Mouse (Mus musculus) lung, adult 18-20 months (tissue): ENCODE measurements at regions not wholly inside any gene's neighbourhood (a gene's known extent, or its start where the extent isn't known, plus 50 kb on each side); places are given as distances from the start of the nearest gene placed in this dataset.

ENCODE experiments used
- DNase-seq, 2 experiments: peaks; one replicate each; pipeline ENCODE4 v3.0.0; 2022; ENCODE audit warnings: mixed read lengths in 2 of 2

DNA sequence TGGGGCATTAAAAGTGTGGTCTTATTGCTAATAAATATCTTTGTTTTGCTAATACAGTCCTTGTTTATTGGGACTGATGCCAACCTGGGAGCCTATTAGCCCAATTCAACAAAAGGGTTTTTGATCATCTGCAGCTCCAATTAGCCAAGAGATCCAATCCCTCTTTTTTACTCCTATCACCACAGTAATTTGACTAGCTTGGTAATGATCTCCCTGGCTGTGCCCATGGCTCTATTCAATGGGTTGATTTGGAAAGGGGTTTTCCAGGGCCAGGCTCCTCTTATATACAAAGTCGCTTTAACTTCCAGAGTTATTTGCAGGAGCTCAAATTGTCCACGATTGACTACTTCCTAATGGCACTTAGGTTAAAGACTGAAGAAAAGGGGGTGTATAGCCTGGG, 145.1 kb upstream of the Adra1b start:
- no peak for DNase-seq

DNA sequence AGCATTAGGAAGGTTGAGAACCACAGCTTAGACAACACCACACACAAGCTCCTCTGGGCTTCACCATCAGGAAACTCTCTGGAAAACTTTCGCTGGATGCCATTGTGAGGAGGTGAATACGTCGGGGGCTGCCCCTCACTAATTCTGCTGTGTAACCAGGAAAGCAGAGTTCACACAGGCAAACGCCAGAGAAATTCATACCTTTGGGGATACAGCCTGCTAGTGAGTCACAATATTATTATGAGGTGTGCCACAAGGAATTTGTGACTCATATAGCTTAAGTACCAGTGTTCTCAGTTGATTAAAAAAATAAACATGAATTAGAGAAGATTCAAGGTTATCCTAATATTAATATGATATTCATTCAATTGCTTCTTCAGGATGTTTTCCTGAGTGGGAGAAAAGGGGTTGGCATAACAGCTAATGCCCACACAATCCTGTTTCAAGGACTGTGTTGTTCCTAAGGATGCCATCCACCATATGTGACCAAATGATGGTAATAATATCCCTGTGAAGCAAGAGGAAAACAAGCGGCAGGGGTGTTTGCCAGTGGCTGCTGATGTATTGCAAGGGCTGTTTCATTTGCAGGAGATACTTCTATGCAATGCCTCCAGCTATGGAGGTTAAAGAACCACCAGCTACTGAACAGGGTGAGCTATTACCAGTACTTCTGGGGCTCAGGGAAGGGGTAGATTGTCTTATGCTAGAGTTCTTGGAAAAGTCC, 148.4 kb upstream of the Adra1b start:
- no peak for DNase-seq

DNA sequence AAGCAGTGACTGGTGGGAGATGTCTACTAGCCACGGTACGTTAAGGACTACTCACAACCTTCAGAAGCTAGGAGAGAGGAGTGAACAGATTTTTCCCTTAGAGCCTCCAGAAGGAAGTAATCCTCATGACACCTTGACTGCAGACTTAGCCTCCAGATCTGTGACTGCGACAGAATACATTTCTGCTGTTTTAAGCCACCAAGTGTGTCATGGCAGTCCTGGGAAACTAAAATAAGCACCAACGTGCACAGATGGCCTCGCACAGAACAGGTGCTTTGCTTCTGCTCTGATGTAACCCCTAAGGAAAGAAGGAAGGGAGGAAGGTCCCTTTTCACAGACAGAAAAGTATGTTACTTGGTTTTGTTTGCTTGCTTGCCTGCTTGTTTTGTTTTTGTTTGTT, 151.5 kb upstream of the Adra1b start:
- DNase-seq, result no peak

DNA sequence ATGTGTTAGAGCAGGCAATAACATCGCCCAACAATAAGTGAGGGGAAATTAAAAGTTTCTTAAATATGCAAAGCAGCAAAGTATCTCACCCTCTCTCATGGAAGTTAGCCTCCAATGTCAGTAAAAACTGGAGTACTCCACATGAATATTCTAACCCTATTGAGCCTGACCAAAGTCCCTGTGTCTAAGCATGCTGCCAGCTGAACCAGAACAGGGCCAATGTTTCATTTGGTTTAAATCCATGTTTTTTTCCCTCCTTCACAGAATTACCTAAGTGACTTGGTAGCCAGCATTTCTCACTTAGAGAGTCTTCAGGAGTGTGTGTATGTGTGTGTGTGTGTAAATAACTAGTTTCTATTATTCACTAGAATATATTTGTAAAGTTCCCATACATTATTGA, 161.4 kb upstream of the Adra1b start:
- DNase-seq, result no peak

DNA sequence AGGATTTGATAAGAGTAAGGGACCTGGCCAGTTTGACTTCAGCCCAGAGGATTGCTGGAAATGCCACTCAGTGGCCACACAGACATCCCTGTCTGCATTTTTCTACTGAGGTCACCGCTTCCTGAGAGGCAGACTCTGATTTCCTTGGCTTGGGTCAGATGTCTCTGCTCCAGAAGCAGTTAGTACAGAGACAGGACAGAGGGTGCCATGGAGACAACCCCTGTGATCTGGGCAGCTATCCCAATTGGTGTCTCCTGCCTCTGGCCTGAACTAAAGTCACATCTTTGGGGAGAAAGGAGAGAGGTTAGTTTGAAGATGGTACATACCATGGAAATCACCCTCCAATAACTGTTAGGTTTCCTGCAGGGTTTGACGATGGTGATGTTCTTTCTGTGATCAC, 165.2 kb upstream of the Adra1b start:
- DNase-seq, result no peak

DNA sequence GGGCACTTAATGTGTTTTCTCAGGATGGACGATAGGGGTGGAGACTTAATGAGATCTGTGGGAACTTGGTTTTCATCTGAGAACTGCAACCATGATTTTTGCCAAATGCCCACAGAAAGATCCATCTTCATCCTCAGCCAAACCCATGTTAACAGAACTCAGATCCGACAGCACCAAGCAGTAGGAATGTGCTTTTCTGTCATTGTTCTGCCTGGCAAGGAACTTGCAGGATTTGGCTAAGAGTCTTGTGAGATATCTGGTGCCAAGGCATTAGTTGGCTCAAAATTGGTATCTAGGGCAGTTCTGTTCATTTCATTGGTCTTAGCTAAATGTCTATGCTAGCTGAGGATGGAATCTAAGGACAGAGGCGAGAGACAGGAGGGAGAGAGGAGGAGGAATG, 182.7 kb upstream of the Adra1b start:
- no peak for DNase-seq

DNA sequence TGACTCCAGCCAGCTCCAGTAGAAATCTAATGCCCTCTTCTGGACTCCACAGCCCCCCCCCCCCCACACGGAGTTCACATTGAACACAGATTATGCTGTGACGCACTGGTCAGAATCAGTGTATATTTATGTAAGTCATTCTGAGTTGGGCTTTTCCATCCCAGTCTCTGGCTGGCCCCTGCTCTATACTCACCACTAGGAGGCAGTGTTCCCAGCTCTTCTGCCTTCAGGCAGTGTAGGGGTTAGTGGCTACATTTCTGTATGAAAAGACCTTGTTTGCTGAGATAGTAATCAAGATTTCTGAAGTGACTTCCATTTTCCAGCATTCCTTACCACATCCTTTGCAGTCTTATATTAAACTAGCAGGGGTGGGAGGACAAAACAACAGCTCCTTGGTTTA, 185.9 kb upstream of the Adra1b start:
- no peak for DNase-seq

DNA sequence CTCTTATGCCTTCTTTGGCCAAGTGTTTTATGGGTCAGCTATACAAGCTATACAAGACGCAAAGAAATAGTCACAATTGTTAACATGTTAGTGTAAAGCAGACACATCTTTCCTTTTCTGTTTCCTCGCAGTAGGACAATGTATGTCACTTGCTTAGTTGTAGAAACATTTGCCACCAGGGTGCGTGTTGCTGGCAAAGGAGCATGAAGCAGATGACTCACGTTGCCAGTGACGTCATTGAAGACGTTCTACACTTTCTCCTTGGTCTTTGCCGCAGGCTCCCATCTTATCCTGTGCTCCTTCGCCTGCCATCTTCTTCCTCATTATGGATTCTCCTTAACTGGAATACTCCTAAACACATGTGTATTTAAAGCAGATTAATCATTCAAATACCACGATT, 188.5 kb upstream of the Adra1b start:
- DNase-seq, result no peak

DNA sequence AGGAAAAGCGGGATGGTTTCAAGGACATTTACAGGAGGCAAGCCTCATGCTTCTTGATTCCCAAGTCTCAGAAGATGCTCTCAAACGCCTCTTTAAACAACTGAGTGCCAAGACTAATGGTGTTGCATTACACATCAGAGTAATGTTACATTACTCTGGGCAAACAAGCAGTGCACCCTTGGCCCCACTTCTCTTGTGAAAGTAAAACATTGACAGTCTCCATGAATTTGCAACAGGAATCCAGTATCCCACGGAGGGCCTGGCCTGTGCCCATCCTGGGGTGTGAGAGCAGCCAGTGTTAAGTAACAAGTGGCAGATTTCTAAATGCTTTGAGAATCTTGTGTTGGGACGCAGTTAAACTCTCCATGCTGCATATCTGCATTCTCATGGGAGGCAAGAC, 194.3 kb upstream of the Adra1b start:
- DNase-seq, result peak; percentile 10 to 17

DNA sequence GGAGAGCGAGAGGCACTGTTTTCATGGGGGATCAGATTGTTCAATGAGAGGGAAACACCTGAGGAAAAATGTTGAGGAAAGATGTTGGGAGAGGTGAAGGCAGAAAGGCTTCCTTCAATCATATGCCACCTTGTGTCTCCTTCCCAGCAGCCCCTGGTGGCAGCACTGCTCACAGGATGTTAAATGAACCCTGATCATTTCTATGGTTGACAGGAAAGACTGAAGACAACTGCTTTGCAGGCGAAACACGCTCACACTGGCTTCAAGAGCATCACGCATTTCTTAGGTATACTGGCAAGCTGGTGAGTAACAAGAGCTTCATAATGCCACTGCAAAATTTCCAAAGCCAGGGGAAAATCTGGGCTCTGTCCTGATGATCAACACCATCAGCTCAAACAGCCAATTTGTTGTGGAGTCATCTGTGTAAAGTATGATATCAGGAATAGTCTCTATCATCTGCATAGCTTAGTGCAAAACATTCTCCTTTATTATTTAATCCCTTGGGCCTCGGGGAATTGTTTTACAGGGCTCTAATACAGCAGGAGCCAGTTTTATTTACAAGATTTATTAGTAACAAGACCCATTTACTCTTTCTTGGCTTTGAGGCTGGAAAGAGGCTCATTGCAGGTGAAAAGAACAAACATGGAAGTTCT, 202.3 kb upstream of the Adra1b start:
- no peak for DNase-seq

DNA sequence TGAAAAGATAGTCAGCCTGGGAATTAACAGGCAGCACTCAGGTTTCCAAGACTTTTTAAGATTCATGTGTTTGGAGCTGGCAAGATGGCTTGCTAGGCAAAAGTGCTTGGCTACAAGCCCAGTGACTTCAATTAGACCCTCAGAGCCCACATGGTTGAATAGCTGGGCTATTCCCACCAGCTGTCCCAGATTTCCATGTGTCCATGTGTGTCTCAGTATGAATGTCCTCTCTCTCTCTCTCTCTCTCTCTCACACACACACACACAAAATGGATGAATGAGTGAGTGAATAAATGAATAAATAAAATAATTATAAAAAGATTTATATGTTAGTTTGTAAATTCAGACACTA, 202.8 kb upstream of the Adra1b start:
- DNase-seq, result no peak

DNA sequence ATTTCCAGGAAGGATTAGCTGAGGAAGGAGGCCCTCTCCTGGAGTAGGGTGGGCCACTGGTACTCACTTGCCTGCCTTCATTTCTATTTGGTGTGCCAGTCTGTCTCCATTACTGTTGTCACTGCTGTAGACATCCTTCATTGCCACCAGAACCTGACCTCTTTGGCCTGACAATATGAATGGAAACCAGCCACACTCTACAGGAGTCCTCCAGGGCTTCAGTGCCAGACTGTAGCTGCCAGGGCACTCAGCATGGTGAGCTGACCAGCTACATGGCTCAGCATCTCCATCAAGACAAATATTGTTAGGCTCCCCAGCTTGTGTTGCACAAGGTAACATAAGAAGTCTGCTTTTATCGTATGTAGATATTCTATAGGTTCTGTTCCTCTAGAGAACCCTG, 205.2 kb upstream of the Adra1b start:
- DNase-seq, result no peak

DNA sequence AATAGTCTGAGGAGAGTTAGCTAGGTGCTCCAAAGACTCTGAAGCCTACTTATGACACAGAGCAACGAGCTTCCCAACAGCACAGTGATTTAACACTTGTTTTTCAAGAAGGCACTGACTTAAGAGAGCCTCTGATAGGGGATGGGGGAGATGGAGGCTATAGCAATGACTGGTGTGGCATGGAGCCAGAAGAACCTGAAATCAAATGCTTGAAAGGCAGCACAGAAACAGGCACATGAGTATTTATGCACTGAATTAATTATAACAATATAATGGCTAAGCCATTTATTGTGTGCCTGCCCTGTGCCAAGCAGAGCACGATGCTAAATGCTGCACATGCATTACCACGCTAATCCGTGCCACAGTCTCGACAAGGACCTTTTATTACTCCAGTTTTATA, 210.5 kb upstream of the Adra1b start:
- DNase-seq, result no peak

DNA sequence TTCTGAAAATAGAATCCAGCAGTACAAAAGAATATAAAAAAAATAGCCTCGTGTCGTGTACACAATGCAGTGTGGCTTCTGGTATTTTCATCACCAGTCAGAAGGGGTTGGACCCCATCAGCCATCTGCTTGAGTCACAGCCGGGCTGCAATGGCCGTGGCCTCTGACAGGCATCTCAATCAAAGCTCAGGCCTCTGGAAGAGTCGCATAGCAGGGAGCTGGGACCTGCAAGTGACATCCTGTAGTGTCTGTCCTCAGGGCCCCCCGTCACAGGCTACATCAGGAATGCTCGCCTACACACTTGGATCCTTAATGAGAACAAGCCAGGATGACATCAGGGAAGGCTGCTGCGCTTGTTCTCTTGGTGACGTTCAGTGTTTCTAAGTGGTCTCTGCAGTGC, 226.1 kb upstream of the Adra1b start:
- no peak for DNase-seq

DNA sequence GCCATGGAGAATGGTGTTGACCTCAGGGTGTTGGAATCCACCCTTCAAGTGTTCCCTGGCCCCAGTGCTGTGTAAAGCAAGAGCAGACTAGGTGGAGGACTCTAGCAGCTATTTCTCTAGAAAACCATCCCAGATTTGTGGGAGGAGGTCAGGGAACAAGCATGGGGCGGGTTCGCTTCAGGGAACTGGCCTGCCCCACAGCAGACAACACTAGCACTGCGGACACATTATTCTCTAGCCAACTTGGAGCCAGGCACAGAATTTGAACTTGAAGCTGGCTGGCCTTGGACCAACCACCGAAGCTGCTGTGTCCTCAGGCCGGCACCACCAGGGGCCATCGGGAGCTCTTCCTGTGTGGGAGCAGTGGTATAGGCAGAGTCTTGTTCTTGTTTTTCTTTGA, 227.5 kb upstream of the Adra1b start:
- DNase-seq, result peak; percentile 6 to 19

DNA sequence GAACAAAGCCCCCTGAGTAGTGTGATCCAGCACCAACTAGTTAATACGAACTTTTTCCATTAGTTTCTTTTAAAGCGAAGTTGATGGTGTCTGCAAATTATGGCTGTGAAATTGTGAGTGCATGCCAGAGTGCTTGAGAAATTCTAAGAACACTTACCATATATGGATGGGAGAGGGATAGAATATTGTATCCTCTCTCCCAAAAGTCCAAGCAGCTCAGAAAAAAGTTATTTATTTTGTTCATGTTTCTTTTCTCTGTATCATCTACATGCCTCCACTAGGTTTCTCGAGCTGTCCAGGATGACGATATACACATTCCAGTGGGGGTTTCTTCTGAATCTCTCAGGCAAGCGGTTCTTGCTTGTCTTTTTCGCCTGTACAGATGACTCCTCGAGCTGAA, 232.2 kb upstream of the Adra1b start:
- no peak for DNase-seq

DNA sequence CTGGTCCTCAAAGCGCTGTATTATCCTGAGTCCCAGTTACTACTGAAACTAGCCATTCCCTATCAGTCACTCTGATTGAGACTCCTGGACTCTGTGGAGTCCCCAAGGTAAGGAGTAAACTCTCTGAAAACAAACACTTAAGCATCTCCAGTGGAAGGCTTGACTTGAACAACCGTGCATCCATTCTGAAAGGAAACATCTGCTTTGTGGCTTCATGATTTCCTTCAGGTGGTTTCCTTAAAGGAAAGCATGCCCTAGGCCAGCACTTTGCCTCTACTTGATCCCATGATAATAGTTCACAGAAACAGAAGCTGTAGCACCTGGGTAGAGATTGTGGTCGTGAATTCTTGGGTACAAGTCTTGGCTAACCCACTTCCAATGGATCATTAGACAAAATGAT, 235.0 kb upstream of the Adra1b start:
- DNase-seq, result no peak

DNA sequence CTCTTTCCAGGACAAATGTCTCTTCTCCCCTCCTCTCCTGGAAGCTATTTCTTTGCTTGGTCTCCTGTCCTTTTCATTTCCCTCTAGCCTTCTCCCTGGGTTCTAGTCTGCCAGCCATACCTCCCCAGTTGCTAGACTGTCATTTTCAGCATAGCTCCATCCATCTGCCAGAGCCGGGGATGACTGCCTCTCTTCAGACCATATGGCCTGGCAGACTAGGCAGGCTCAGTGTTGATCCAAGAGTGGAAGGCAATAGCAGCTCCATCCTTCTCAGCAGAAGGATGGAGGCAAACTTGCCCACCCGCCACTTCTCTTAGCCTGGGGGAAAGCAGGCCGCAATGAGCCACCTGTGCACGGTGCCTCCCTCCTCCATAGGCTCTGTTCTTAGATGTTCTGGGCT, 242.0 kb upstream of the Adra1b start:
- DNase-seq, result no peak

DNA sequence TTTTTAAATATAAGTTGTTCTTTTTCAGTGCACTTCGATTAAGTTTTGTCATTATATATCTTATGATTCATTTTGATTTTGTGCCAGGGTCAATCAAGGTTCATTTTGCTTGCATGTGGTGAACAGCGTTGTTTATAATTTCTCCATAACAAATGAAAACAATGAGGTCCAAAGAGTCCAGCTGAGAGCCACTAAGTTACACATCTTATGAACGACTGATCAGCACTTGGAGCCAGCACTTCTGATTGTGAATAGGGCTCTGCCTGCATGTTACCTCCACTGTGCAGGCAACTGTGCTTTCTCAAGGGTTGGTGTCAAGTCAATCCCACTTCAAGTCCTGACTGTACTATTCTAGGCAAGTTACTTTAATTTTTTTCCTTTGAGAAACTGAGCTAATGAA, 243.5 kb upstream of the Adra1b start:
- no peak for DNase-seq

DNA sequence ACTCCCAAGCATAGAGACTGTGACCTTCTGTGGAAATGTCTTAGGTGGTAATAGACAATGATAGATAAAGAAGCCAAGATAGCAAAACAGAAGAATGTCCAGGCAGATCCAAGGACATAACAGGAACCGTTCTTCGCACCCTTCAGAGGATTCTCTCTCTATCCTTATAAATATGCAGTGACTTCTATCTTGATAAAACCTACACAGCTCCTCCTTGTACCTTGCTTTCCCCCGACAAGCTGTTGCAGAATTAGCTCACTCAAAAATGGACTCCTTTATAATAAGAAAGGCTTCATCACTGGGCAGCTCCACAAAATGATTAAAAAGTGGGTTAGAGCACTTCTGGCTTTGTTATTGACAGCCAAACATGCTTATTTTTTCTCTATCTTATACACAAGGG, 245.4 kb upstream of the Adra1b start:
- no peak for DNase-seq

DNA sequence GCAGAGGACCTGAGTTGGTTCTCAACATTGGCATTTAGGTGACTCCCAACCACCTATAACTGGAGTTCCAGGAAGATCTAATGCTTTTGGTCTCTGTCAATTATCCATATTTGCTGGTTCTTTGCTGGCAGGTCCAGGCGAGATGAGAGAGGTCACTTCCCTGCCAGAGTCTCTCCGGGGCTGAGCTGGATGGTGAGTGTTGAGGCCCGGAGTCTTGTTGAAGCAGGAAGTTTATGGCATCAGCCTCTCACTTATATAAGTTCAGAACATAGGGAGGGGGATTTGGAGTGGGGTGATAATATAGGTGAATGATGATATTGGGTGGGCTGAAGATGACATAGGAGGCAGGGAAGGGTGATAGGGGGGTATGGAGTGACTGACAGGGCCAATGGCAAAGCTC, 246.3 kb upstream of the Il12b start:
- DNase-seq, result no peak

DNA sequence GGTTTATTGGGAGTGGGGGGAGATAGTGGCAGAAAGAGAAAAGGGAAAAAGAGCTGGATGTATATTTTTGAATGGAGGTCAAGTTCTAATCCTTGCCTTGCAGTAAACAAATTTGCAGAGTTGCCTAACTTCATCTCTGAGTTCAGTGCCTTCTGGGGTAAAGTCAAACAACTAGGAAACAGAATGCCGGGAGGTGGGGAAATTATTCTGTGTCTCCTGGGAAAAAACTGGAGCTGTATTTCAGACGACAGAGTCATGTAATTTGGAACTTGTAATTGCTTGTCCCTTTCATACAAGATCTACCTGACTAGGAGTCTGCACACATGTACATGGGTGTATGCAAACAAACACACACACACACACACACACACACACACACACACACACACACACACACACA, 244.3 kb upstream of the Il12b start:
- DNase-seq, result no peak

DNA sequence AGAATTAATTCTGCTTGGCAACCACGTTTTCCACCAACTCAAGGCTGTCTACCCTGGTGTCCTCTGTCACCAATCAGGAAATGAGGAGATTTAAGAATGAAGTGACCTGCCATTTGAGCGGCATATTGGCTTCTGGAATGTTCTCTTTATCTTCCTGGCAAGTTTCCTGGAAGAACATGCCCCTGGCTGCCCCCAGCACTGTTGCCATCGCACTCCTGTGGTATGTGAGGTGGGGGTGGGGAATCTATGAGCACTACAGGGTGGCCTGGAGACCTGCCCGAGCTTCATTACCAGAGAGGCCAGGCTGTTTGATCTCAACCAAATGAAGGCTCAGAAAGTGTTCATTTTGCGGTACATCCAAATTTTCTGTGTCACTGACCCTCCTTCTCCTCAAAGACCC, 243.8 kb upstream of the Il12b start:
- no peak for DNase-seq

DNA sequence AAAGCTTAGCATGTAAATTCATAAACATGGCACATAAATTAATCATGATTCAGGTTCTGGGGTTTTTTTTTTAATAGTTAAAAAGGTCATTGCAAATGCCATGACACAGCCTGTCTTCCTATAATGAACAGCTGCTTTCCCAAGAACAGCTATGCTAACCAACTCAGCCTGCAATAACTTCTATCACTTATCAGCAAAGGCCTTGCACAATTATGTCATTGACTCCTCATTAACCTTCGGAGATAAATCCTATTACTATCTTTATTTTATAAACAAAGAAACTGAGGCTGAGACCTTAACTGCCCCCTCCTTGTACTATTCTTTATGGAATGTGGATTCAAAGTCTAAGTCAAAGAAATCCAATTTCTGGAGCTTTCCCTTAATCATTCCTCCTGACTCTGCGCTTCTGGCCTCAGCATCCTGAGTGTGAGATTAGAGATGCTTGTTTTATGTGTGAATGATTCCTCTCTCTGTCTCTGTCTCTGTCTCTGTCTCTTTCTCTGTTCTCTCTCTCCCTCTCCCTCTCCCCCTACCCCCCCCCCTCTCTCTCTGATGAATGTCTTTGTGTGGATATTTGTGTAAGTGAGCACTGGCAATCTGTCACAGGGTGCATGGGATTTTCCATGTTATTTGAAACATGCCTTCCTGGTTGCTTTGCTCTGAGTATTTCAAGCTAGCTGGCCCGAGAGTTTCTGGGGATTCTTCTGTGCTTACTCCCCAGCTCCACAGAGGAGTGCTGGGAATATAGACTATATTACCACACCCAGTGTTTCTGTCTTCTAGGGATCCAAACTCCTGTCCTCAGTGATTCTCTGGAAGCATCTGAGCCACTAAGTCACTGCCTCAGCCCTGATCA, 243.1 kb upstream of the Il12b start:
- DNase-seq, result no peak
